Mouse (Mus musculus): ENCODE measurements around the gene Slc11a2.

Slc11a2 gene

GRCm38 (mm10) chr15:100424396-100425122 lies at the start of gene Slc11a2:
Gene Slc11a2 (minus strand): TSS chr15:100425072.
- no peak for DNase-seq (ENCODE audit: low read depth, low spot score)

- no peak for DNase-seq (ENCODE audit: low read depth, low spot score)
Observed at GRCm38 (mm10) chr15:100473926-100474503, 49.1 kb upstream of the Slc11a2 start.

DNA sequence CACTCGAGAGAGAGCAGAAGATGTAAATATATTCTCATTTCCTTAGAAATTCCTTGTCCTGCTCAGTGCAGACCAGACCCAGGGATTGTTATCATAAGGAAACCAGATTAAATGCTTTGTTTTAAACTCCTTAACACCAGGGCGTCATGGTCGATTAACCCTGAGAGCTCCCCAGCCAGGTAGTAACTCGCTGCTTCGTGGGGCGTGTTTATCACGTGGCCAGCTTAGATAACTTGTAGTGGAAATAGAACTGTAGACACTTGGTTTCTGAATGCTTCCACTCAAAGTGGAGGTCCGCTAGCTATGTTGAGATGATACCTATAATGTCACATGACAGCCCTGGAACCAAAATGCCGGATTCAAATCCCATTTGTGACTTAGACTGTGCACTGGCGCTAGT lies 45.2 kb upstream of the Slc11a2 start:
- DNase-seq (ENCODE audit: low read depth, low spot score) = no peak

GRCm38 (mm10) chr15:100469189-100469545 lies 44.3 kb upstream of the Slc11a2 start:
- DNase-seq (ENCODE audit: low read depth, low spot score) = no peak

DNA sequence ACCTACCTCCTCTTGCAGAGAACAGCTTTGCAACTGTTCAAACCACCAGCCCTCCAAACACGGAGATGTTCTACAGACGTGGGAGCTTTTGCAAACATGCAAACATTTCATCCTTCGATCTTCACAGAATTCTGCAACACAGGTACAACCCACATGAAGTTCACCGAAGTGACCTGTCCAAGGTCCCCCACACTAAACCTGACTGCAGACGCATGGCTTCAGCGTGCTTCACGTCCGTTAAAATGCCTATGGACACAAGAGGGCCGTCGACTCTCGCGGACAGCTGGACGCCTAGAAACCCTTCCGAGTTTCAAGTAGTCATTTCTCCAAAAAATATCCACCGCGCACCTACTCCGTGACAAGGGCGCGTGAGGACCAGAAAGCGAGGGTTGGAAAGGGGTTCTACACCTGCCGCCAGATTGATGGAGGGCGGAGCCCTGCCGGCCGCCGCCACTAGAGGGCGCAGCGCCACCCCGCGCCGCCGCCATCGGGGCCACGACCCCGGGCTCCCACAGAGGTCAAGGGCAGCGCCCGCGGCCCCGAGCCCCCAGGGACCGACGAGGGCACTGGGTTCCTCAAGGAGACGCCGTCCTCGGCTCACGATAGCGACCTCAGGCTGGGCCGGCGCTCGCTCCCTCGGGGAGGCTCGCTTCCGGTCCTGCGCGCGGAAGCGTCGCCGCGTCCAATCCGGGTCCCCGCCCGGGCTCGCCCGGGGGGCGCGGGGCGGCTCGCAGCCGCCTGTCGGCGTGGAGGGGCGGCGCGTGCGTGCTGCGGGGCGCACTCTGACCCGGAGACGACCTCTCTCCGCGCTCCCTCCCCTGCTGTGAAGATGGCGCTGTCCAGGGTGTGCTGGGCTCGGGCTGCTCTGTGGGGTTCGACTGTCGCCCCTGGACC lies 43.7 kb upstream of the Slc11a2 start, which contains the start of gene Letmd1:
Gene Letmd1, plus strand, starts transcription at position 729 of the 894 bp plus-strand sequence.
- no peak for DNase-seq (ENCODE audit: low read depth, low spot score)

DNA sequence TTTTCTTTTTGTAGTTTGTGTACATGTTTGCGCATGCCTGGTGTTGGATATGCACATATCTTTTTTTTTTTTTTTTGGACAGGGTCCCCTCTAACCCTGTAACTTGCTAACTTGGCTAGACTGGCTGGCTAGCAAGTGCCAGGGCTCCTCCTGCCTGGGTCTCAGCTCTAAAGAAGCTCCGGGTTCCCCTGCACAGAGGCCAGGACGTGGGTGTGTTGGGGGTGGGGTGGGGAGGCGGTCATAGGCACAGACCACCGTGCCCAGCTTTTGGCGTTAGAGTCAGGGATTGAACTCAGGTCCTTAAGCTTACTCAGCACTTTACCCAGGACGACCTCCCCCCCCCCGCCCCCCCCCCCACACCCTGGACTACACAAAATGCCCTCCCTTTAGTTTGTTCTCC lies 42.9 kb upstream of the Slc11a2 start:
- DNase-seq (ENCODE audit: low read depth, low spot score) = no peak

DNA sequence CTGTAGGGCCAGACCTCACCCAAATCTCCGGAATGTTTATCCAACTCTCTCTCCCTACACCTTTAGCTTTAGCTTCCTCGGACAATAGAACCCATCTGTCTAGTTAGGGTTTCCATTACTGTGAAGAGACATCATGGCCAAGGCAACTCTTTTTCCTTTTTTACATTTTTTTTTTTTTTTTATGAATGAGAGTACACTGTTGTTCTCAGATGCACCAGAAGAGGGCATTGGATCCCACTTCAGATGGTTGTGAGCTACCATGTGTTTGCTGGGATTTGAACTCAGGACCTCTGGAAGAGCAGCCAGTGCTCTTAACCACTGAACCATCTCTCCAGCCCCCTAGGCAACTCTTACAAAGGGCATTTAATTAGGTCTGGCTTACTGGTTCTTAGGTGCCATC lies 40.6 kb upstream of the Slc11a2 start:
- DNase-seq (ENCODE audit: low read depth, low spot score) = no peak

GRCm38 (mm10) chr15:100463712-100464111 lies 38.8 kb upstream of the Slc11a2 start:
- no peak for DNase-seq (ENCODE audit: low read depth, low spot score)

DNA sequence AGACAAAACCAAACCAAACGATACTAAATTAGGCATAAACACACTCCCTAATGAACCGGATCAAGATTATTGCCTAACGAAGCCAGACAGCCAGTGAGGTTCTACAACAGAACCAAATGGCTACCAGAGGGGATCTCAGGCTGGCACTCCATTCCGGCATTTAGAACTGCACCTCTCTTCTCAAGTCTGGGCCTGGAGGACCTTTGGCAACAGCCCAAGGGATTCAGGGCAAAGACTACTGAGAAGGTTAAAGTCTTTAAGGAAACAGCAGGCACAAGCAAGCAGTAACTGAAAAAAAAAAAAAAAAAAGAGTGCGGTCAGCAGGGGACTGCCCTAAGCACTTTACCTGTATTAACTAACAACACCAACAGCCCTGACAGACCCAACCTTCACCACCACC lies 37.2 kb upstream of the Slc11a2 start:
- no peak for DNase-seq (ENCODE audit: low read depth, low spot score)

GRCm38 (mm10) chr15:100461646-100462045 lies 36.8 kb upstream of the Slc11a2 start:
- DNase-seq (ENCODE audit: low read depth, low spot score) = no peak

GRCm38 (mm10) chr15:100460942-100461341 lies 36.1 kb upstream of the Slc11a2 start:
- DNase-seq (ENCODE audit: low read depth, low spot score) = no peak

- DNase-seq (ENCODE audit: low read depth, low spot score) = no peak
Observed at GRCm38 (mm10) chr15:100458055-100458454, 33.2 kb upstream of the Slc11a2 start.

- no peak for DNase-seq (ENCODE audit: low read depth, low spot score)
Observed at GRCm38 (mm10) chr15:100457340-100457739, 32.5 kb upstream of the Slc11a2 start.

GRCm38 (mm10) chr15:100456356-100456991 lies 31.6 kb upstream of the Slc11a2 start:
- no peak for DNase-seq (ENCODE audit: low read depth, low spot score)

- no peak for DNase-seq (ENCODE audit: low read depth, low spot score)
Observed at GRCm38 (mm10) chr15:100452486-100452885, 27.6 kb upstream of the Slc11a2 start.

DNA sequence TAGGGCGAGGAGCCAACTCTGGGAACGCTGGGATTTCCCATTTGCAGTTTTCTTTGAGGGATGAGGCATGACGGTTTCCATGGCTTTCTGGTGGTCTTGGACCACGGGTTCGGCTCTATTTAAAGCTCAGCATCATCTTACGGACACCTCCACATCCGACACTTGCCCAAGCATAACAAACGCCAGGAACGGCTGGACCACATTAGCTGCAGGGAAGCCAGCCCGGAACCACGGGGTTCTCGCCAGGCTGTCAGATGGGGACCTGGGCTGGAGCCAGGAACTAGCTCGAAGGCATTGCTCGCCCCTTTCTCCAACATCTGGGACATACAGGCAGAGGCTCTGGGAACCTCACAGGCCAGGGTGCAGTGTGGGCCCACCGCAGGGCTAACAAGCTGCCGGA lies 26.4 kb upstream of the Slc11a2 start:
- DNase-seq (ENCODE audit: low read depth, low spot score) = no peak

GRCm38 (mm10) chr15:100449495-100449894 lies 24.6 kb upstream of the Slc11a2 start:
- DNase-seq (ENCODE audit: low read depth, low spot score) = no peak

GRCm38 (mm10) chr15:100448572-100448971 lies 23.7 kb upstream of the Slc11a2 start:
- no peak for DNase-seq (ENCODE audit: low read depth, low spot score)

DNA sequence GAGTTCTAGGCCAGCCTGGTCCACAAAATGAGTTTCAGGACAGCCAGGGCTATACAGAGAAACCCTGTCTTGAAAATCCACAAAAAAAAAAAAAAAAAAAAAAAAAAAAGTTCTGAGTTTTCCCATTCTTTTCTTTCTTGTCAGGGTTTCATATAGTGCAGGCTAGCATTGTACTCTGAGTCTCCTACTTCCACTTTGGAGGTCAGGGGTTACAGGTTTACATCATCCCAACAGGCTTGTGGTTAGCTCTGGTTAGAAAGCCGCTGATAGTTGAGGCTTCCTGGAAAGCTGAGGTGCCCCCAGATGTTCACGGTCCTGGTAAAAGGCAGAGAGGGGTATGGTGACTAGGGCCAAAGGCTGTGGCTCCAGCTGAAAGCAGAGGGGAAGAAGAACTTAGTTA lies 22.0 kb upstream of the Slc11a2 start:
- no peak for DNase-seq (ENCODE audit: low read depth, low spot score)

- no peak for DNase-seq (ENCODE audit: low read depth, low spot score)
Observed at GRCm38 (mm10) chr15:100443126-100443922, 18.5 kb upstream of the Slc11a2 start.

DNA sequence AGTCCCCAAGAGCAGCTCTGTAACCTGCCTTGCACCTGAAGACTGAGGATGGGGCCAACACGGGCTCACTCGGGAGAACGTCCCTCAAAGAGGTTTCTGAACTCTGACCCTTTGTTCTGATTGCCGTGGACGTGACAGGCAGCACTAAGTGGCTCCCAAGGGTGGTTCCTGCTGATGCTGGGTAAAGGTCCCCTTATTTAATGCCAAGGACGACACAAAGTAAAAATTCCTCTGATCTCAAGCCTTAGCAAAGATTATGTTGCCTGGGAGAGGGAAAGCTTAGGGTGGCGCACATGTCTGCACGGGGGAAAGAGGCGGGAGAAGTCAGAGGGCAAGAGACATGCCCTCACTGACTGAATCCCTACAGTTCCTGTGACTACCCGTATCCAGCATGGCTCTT lies 11.6 kb upstream of the Slc11a2 start:
- DNase-seq (ENCODE audit: low read depth, low spot score) = no peak
